Mouse (Mus musculus): ENCODE results near the gene Cog6. TPM values are rescaled to one million over a fixed set of nuclear protein-coding genes. Genes with fewer than 3 reads are reported as not detected.

Gene Cog6
- total RNA-seq (2023), result 30.2 TPM

DNA sequence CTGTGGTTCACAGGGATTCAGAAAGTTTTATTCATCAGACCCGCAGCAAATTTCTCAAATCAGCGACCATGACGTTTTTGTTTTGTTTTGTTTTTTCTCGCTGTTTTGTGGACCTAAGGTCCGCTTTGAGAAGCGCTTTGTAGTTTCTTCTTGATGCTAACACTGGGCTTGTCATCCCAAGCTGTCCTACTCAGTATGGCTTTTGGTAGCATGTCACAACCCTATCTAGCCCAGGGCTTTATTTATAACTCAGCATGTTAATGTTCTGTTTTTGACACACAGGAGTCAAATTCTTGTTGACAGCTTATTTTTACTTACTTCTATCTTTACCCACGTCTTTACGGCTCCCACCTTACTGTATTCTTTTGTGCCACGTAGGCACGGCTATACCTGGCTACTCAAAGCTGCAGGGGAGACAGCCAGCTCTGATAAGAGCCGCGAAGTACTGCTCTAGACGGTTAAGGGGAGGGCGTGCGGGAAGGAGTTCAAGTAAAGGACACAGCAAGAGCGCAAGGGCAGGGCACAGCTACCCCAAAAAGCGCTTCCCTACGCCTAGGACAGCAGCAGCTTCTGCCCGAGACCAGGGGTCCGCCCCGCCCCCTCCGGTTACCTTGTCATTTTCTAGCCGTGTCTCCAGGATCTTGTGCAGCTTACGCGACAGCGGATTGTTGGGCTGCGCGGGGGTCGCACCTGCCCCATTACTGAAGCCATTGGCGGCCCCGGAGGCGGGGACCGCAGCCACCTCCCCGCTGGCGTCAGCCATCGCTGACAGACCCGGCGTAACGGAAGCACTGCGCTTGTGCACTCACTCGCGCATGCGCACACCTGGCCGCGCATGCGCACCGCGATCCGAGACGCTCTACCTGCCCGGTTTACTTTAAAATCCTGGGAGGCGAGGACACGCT lies at the start of gene Cog6:
TSS of gene Cog6 (minus strand) at position 802 of the 905 bp plus-strand sequence.

DNA sequence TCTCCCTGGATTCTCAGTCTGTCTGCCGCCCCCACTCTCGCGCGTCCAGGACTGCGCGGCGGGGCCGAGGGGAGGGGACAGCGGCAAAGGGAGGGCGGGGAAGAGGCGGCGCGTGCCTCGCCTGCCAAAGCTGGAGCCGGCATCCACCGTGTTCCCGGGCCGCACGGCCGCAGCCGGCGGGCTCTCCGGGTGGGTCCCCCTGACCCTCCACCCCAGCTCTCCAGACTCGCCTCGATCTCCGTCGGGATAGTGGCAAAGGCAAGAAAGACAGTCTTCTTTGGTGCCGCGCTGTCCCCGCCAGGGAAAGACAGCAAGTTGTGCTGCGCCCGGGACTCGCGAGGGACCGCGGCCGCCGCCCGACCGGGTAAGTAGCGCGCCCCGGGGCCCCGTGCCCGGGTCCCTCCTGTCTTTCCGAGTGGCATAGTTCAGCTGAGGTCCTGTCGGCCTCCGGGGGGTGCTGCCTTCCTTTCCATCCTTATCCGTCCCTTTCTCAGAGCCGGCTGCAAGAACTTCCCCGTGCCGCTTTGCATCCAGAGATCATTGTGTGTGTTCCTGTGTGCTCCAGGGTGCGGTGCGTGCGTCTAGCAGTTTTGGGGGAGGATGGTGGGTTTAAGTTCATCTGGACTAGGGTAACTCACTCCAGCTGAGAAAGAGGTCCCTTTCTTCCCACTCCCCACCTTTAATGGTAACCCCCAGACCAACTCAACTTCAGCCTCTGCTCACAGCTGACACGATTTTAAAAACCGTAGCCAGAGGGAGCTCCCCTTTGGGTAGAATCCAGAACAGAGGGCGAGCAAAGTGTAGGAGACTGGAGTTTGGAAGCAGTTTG lies 24.6 kb upstream of the Cog6 start, which contains the start of gene Lhfp:
TSS of gene Lhfp (plus strand) at position 118 of the 829 bp plus-strand sequence.

Other genes starting within 250 kb of the Cog6 start
- gene Lhfp, start 24.3 kb upstream of the Cog6 start, total RNA-seq (2023), result not detected

Data from CD4-positive naive resting alpha-beta T cell, adult 57 days (primary cell).